Mouse (Mus musculus) ES-E14 (cell line): ENCODE results near the gene Zmpste24. TPM values are rescaled to one million over a fixed set of nuclear protein-coding genes. Genes with fewer than 3 reads are reported as not detected.

Experiments
- DNase-seq: peaks from one replicate; pipeline ENCODE4 v3.0.0-alpha.2; 2013; ENCODE audit warnings: low read depth, low spot score
- H3K27ac ChIP-seq: 2 replicates; pipeline ENCODE4 v1.5.1; 2012; ENCODE audit warnings: low read depth, mild to moderate bottlenecking, low read length, moderate library complexity, mixed read lengths; ENCODE audit not compliant: poor library complexity, insufficient read depth, severe bottlenecking
- H3K36me3 ChIP-seq: 2 replicates; pipeline ENCODE4 v1.6.1; 2012; ENCODE audit warnings: mild to moderate bottlenecking, low read length, moderate library complexity, mixed read lengths; ENCODE audit not compliant: control insufficient read depth, poor library complexity, insufficient read depth, severe bottlenecking
- H3K4me1 ChIP-seq, 2 experiments: fragments of 150-350 bp in 1 of 2; sonication (generic) in 1 of 2; 2 replicates each; pipeline ENCODE4 v1.6.1; 2012; ENCODE audit warnings: low read length in 2 of 2, mild to moderate bottlenecking in 1 of 2, mixed read lengths in 1 of 2; ENCODE audit not compliant: control insufficient read depth in 2 of 2, insufficient read depth in 2 of 2, poor library complexity in 1 of 2
- H3K4me3 ChIP-seq, 2 experiments: fragments of 150-350 bp in 1 of 2; sonication (generic) in 1 of 2; 2 replicates each; pipeline ENCODE4 v1.5.1; 2012; ENCODE audit warnings: low read length in 2 of 2, low read depth in 1 of 2, mild to moderate bottlenecking in 1 of 2, mixed read lengths in 1 of 2; ENCODE audit not compliant: insufficient read depth in 1 of 2, poor library complexity in 1 of 2, severe bottlenecking in 1 of 2
- H3K9ac ChIP-seq: 2 replicates; pipeline ENCODE4 v1.6.1; 2012; ENCODE audit warnings: low read depth, mild to moderate bottlenecking, low read length, mixed read lengths; ENCODE audit not compliant: poor library complexity, insufficient read depth, severe bottlenecking
- H3K9me3 ChIP-seq: fragments of 150-350 bp; sonication (generic); 2 replicates; pipeline ENCODE4 v1.6.1; 2012; ENCODE audit warnings: low read depth, mild to moderate bottlenecking, low read length; ENCODE audit not compliant: control insufficient read depth, insufficient read depth
- CHD2 ChIP-seq: IDR thresholded peaks from 2 replicates; pipeline ENCODE4 v1.6.1; 2014; ENCODE audit warnings: mild to moderate bottlenecking, low read depth, low read length, inconsistent platforms
- HCFC1 ChIP-seq: IDR thresholded peaks from 2 replicates; pipeline ENCODE4 v1.6.1; 2012; ENCODE audit warnings: low read length, inconsistent platforms, borderline replicate concordance; ENCODE audit not compliant: insufficient read depth
- MAFK ChIP-seq: IDR thresholded peaks from 2 replicates; pipeline ENCODE4 v1.6.1; 2014; ENCODE audit warnings: mild to moderate bottlenecking, low read depth, low read length, inconsistent platforms; ENCODE audit not compliant: insufficient read depth
- ZC3H11A ChIP-seq: IDR thresholded peaks from 2 replicates; pipeline ENCODE4 v1.6.1; 2012; ENCODE audit warnings: low read depth, mild to moderate bottlenecking, inconsistent platforms, low read length, borderline replicate concordance
- ZNF384 ChIP-seq: IDR thresholded peaks from 2 replicates; pipeline ENCODE4 v1.6.1; 2012; ENCODE audit warnings: low read depth, low read length, inconsistent platforms
- in situ Hi-C, 2 experiments: fragments of 600-800 bp; cut with MboI; formaldehyde crosslinking; loops; one replicate each; pipeline ENCODE4 v1.15.1; 2025; ENCODE audit warnings: low sequenced_read_pairs in 2 of 2, inconsistent platforms in 1 of 2; ENCODE audit not compliant: unreplicated experiment in 2 of 2
- total RNA-seq: library from RNA; depleted of rRNA; stranded (reverse); fragments of 300-350 nt; gene quantifications from 2 replicates; pipeline ENCODE4 v1.2.3, GENCODE M21; 2012

Gene Zmpste24
- total RNA-seq, 1 experiment: 45.3 TPM

- TF ChIP-seq ZC3H11A: peak; percentile 75; the same call in 1 of the 2 replicates
- TF ChIP-seq ZNF384: no peak
- TF ChIP-seq CHD2: no peak
- no peak for TF ChIP-seq MAFK
- TF ChIP-seq HCFC1: no peak
- H3K27ac ChIP-seq: no peak overlapping the region
These were observed 69.2 kb downstream of the Zmpste24 start for GRCm38 (mm10) chr4:121028659-121029392.

GRCm38 (mm10) chr4:121028146-121028545 lies 69.9 kb downstream of the Zmpste24 start:
- Histone ChIP-seq H3K4me1 (peaks cover 3% of the 10 kb centered on the region in 2 experiments; a peak in 1 of 4 replicates), H3K4me3 (no peak overlapping the region), H3K9ac (no peak overlapping the region), H3K9me3 (no peaks in the 10 kb centered on the region), H3K27ac (no peak overlapping the region), H3K36me3 (no peaks in the 10 kb centered on the region)
- no peak for DNase-seq
- no peak for TF ChIP-seq MAFK
- TF ChIP-seq ZNF384: no peak
- TF ChIP-seq ZC3H11A: no peak
- no peak for TF ChIP-seq CHD2
- TF ChIP-seq HCFC1: no peak
- in situ Hi-C loops: no loop called here

More at GRCm38 (mm10) chr4:121028659-121029392, 69.2 kb downstream of the Zmpste24 start:
- peaks cover 3 to 4% of the 10 kb centered on the region in 2 experiments; a peak in 2 of 4 replicates for H3K4me1 ChIP-seq
- H3K4me3 ChIP-seq: no peak overlapping the region
- no peaks in the 10 kb centered on the region for H3K36me3 ChIP-seq
- in situ Hi-C loops: no loop called here
- H3K9ac ChIP-seq: no peak overlapping the region
- H3K9me3 ChIP-seq: no peaks in the 10 kb centered on the region
- peak; percentile 66 for DNase-seq

GRCm38 (mm10) chr4:121025681-121026080 lies 72.4 kb downstream of the Zmpste24 start:
- TF ChIP-seq HCFC1: no peak
- TF ChIP-seq MAFK: no peak
- TF ChIP-seq ZC3H11A: no peak
- TF ChIP-seq ZNF384: no peak
- TF ChIP-seq CHD2: no peak

GRCm38 (mm10) chr4:121023941-121024340 lies 74.1 kb downstream of the Zmpste24 start:
- Histone ChIP-seq H3K4me1 (peaks cover 3 to 9% of the 10 kb centered on the region in 2 experiments; a peak in 2 of 4 replicates), H3K27ac (no peak overlapping the region)

More at GRCm38 (mm10) chr4:121025681-121026080, 72.4 kb downstream of the Zmpste24 start:
- H3K36me3 ChIP-seq: no peaks in the 10 kb centered on the region
- no peak overlapping the region for H3K27ac ChIP-seq
- DNase-seq: no peak
- no peaks in the 10 kb centered on the region for H3K9me3 ChIP-seq
- in situ Hi-C loops: no loop called here
- H3K4me3 ChIP-seq: no peak overlapping the region
- H3K9ac ChIP-seq: no peak overlapping the region
- H3K4me1 ChIP-seq: peaks cover 3 to 7% of the 10 kb centered on the region in 2 experiments; a peak in 2 of 4 replicates

More at GRCm38 (mm10) chr4:121023941-121024340, 74.1 kb downstream of the Zmpste24 start:
- no peak for DNase-seq
- no peak overlapping the region for H3K9ac ChIP-seq
- no peak for TF ChIP-seq CHD2
- no peak for TF ChIP-seq ZNF384
- no peak for TF ChIP-seq ZC3H11A
- no peak for TF ChIP-seq HCFC1
- H3K9me3 ChIP-seq: no peaks in the 10 kb centered on the region
- in situ Hi-C loops: no loop called here
- H3K36me3 ChIP-seq: no peaks in the 10 kb centered on the region
- H3K4me3 ChIP-seq: no peak overlapping the region
